Mouse (Mus musculus) kidney, embryonic 16.5 days (tissue): Measurements from ENCODE around the gene Ptma. TPM values are rescaled to one million over a fixed set of nuclear protein-coding genes. Genes with fewer than 3 reads are reported as not detected.

Experiments used
- ATAC-seq: fragments of 200-750 bp; cut with Nextera tagmentation; 2 replicates; pipeline ENCODE4 v1.8.0; 2017; ENCODE audit warnings: moderate TSS enrichment; ENCODE audit not compliant: low FRiP score, low TSS enrichment
- H3K27ac ChIP-seq: fragments of 300-500 bp; sonication (generic); 2 replicates; pipeline ENCODE4 v1.5.1; 2014; ENCODE audit warnings: low read length
- H3K27me3 ChIP-seq: fragments of 300-500 bp; sonication (generic); 2 replicates; pipeline ENCODE4 v1.6.1; 2014; ENCODE audit warnings: low read length, control low read depth, mixed read lengths; ENCODE audit not compliant: insufficient read depth
- H3K36me3 ChIP-seq: fragments of 300-500 bp; sonication (generic); 2 replicates; pipeline ENCODE4 v1.6.1; 2014; ENCODE audit warnings: low read length, control low read depth, mixed read lengths; ENCODE audit not compliant: insufficient read depth
- H3K4me1 ChIP-seq: fragments of 300-500 bp; sonication (generic); 2 replicates; pipeline ENCODE4 v1.6.1; 2014; ENCODE audit warnings: low read length, control low read depth, mixed read lengths; ENCODE audit not compliant: insufficient read depth
- H3K4me2 ChIP-seq: fragments of 300-500 bp; sonication (generic); replicated peaks from 2 replicates; pipeline ENCODE4 v1.6.1; 2014; ENCODE audit warnings: low read depth, low read length
- H3K4me3 ChIP-seq: fragments of 300-500 bp; sonication (generic); 2 replicates; pipeline ENCODE4 v1.5.1; 2014; ENCODE audit warnings: mild to moderate bottlenecking, low read length
- H3K9ac ChIP-seq: fragments of 300-500 bp; sonication (generic); replicated peaks from 2 replicates; pipeline ENCODE4 v1.6.1; 2014; ENCODE audit warnings: low read length
- H3K9me3 ChIP-seq: fragments of 300-500 bp; sonication (generic); 2 replicates; pipeline ENCODE4 v1.6.1; 2016; ENCODE audit warnings: low read length, control low read depth
- WGBS: fragments of 180-500 bp; shearing (Covaris S2); extraction: QIAGEN DNeasy Blood & Tissue Kit; methylation state at CpG from one replicate; pipeline ENCODE4 v1.1.7; 2014; 5-methylcytosine and 5-hydroxymethylcytosine counted together
- polyA plus RNA-seq: library from polyadenylated mRNA; unstranded; fragments of >200 nt; fragmentation: Nextera tagmentation; extraction: Ambion mirVana; gene quantifications from 2 replicates; pipeline ENCODE4 v1.2.1, GENCODE M21; 2015

Gene Ptma
- polyA plus RNA-seq, 1 experiment from 2014 or later, result 2,279 TPM

DNA sequence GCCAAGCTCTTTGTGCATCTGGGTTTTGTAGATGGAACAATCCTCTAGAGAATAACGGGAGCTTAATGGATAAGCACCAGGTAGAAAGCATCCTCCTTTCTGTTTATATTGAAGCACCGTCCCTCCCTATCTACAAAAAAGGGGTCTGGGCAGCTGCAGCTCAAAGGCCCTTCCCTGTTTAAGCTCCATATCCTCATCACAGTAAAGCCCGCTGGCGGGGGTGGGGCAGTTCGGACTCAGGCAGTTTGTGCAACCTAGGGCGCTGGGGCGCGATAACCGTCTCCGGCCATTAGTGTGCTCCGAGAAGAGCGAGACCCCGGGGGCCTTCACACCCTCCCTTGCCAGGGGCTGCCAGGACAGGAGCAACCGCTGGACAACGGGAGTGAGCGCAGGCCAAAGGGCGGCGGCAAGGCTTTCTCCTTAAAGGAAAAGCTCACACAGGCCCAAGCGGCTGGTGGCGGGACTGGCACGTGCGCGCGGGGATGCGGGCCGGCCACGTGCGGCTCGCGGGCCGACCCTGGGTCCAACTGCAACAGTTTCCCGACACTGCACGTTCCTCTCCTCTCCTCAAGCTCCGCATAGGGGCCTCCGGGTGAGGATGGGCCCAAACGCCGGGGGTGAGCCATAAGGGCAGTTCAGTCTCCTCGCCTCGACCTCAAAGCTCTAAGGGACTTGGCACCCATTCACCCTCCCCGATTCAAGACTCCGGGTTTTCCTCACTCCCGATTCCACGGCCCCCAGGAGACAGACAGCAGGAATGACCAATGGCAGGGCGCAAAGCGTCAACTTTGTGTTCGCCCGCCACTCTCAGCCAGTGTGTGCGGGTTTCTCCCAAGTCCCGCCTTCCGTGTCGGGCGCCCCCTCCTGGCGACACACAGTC, 1.7 kb upstream of the Ptma start:
- H3K27ac ChIP-seq, result peak overlapping the region; percentile 100
- WGBS, result under 1% methylated on average over 53 of the region's 53 CpGs

DNA sequence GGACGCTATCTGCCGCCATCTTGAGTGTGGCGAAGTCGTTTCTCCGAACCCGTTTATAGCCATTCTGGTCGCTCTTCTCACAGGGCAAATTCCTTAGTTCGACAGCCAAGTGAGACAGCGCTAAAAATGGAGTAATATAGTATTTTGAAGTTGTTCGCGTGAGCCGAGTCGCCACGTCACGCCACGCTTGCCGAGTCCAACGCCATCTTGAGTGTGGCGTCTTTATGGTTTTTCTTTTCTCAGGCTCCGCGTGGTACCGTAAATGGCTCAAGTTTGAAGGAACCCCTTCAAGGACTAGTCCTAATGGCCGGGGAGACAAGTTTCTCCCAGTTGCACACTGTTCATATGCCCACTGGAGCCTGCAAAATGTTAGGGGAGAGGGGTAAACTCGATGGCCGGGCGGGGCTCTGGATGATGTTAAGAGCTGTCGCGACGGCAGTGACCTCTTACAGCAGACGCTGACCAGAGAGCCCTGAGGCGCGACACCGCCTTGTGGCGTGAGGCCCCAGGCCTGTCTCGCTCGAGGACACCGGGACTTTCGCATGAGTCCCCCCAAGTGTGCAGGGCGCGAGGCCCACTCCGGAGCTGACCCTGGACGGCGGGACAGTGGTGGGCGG, 919 bp upstream of the Ptma start:
- H3K27ac ChIP-seq, result peak overlapping the region; percentile 100
- peak overlapping the region; percentile 96 for H3K4me3 ChIP-seq
- H3K9ac ChIP-seq, result peak overlapping the region; percentile 91
- peaks cover 17% of the 10 kb centered on the region for H3K36me3 ChIP-seq
- peak; percentile 46 for ATAC-seq
- peaks cover 25% of the 10 kb centered on the region for H3K4me1 ChIP-seq
- no peaks in the 10 kb centered on the region for H3K27me3 ChIP-seq
- H3K4me2 ChIP-seq, result peak overlapping the region; percentile 89
- WGBS, result 0% methylated on average over 44 of the region's 44 CpGs
- no peaks in the 10 kb centered on the region for H3K9me3 ChIP-seq

More for the DNA sequence above, 1.7 kb upstream of the Ptma start:
- peak overlapping the region; percentile 96 for H3K4me3 ChIP-seq
- H3K27me3 ChIP-seq, result no peaks in the 10 kb centered on the region
- peak overlapping the region; percentile 91 for H3K9ac ChIP-seq
- H3K4me2 ChIP-seq, result peak overlapping the region; percentile 89
- H3K36me3 ChIP-seq, result peaks cover 16% of the 10 kb centered on the region
- H3K9me3 ChIP-seq, result no peaks in the 10 kb centered on the region
- peak; percentile 85 for ATAC-seq
- peaks cover 24% of the 10 kb centered on the region for H3K4me1 ChIP-seq

DNA sequence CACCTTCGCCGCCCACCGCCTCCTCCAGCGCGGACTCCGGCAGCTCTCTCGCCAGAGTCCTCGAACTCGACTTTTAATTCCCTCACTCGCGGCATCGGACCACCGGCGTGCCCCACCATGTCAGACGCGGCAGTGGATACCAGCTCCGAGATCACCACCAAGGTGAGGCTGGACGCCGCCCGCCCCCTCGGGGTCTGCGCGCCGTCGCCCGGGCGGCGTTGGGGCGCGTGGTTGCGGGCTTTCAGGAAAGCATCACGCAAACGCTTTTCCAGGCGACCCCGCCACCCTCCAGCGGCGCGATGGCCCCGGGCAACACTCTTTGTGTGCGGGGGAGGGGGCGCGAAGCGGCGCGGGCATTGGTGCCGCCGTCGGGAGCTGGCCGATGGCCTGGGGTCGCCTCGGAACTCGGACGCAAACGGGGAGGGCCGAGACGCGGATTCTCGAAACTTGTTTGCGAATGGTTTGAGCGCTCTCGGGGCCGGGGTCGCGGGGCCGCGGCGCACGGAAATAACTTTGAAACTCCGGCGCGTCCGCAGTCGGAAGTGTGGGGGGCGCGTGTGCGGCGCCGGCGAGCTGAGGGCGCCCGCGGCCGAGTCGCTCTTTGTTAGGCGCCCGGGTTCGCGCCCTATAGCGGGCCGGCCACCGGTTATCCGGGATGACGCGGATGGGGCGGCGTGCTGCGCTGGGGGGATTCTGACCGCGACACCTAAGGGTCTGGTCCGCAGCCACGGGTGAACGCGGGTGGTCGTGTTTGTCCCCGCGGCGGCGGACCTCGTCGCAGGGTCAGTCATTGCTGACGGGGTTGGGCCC, 468 bp downstream of the Ptma start:
- Histone ChIP-seq H3K4me3 (peak overlapping the region; percentile 96), H3K27ac (peak overlapping the region; percentile 96), H3K36me3 (peaks cover 23% of the 10 kb centered on the region), H3K9ac (peak overlapping the region; percentile 100), H3K9me3 (no peaks in the 10 kb centered on the region), H3K4me1 (peaks cover 39% of the 10 kb centered on the region), H3K27me3 (no peaks in the 10 kb centered on the region), H3K4me2 (peak overlapping the region; percentile 71; the same call in 1 of the 2 replicates)
- under 1% methylated on average over 111 of the region's 111 CpGs for WGBS
- no peak for ATAC-seq

DNA sequence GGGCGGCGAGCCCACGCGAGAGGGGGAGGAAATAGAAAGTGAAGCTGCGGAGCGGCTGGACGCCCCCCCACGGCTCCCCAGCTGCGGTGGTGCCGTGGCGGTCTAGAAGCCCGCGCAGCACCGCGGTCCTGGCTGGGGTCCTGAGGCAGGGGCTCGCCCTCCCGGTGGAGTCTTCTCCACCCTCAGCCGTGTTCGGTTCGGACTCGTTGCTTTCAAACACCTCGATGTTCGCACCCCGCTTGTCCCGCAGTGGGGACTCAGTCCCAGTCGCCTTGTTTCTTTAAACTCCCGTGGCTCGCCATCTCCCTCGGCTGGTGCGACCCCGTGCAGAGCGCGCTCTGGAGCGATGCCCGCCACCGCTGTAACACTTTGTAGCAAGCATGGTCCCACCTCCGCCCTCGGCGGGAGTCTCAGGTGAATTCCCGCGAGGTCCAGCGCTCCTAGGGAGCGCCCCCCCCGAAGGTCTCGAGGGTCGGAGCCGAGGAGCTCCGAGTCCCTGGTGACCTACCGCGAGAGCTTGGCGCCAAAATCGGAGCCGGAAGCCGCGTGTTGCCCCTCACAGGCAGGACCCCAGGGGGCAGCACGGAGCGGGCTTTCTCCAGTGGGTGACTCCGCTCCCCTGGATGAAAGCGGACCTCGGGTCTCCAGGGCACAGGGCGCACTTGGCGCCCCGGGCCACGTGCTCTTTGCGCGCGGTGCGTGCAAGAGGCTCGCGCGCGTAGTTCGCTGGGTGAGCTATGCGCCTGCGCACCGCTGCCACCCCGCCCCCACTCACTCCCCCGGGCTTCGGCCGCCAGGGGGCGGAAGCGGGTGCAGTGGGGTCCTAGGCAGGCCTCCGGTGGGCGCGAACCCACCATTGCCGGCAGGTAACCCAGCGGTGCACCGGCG, 1.3 kb downstream of the Ptma start:
- peaks cover 45% of the 10 kb centered on the region for H3K4me1 ChIP-seq
- WGBS, result under 1% methylated on average over 88 of the region's 89 CpGs
- ATAC-seq, result no peak
- peaks cover 23% of the 10 kb centered on the region for H3K36me3 ChIP-seq
- H3K9ac ChIP-seq, result peak overlapping the region; percentile 100
- H3K4me2 ChIP-seq, result peak overlapping the region; percentile 71
- peak overlapping the region; percentile 96 for H3K4me3 ChIP-seq
- H3K9me3 ChIP-seq, result no peaks in the 10 kb centered on the region
- peak overlapping the region; percentile 96 for H3K27ac ChIP-seq
- H3K27me3 ChIP-seq, result no peaks in the 10 kb centered on the region

DNA sequence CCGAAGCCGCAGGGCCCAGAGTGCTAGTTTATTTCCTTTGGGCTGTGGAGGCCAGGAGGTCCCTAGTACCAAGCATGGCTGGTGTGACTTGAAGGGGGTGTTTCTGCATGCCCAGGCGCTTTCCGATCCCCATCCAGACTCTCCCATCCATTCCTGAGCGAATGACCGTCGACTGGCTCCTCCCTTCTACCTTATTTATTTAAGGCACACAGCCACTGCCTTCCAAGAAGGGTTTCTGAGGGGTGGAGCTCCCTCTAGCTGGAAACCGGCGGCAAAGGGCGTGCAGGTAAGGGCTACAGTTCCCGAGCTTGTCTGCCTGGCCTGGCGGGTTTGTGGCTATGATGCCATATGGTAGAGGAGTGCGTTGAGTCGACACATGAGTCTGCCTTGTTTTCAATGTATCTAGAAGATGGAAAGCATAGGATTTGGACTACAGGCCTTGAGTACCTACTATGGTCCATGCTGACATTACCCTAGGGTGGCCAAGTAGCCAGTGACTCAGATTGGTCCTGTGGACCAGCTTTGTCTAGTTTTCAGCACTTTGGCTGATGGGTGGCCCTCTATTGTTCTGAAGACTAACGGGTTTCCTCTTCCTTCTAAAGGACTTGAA, 2.1 kb downstream of the Ptma start:
- Histone ChIP-seq H3K36me3 (peaks cover 30% of the 10 kb centered on the region), H3K4me1 (peaks cover 45% of the 10 kb centered on the region), H3K27me3 (no peaks in the 10 kb centered on the region), H3K27ac (peak overlapping the region; percentile 96), H3K9ac (peak overlapping the region; percentile 100), H3K9me3 (no peaks in the 10 kb centered on the region; the same call in 1 of the 2 replicates), H3K4me2 (peak overlapping the region; percentile 71), H3K4me3 (peak overlapping the region; percentile 96)
- 1% methylated on average over 15 of the region's 15 CpGs for WGBS
- no peak for ATAC-seq

DNA sequence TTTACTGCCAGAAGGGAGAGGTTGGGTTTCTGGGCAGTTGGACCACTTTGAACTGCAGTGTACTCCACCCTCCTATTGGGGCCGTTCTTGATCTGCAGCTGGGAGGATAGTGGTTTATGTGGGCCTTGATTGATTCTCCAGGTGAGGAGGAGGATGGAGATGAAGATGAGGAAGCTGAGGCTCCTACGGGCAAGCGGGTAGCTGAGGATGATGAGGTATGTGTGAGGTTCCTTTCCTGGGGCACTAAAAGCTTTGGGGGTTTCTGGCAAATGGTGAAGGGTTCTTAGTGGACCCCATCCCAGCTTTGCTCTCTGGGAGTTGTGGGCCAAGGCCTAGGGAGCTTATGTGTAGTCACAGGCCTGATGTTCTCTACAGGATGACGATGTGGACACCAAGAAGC, 3.1 kb downstream of the Ptma start:
- peak overlapping the region; percentile 100 for H3K9ac ChIP-seq
- peak overlapping the region; percentile 71 for H3K4me2 ChIP-seq
- H3K27ac ChIP-seq, result peak overlapping the region; percentile 96
- ATAC-seq, result no peak
- peaks cover 36% of the 10 kb centered on the region for H3K4me1 ChIP-seq
- H3K9me3 ChIP-seq, result no peaks in the 10 kb centered on the region; the same call in 1 of the 2 replicates
- 11% methylated on average over 4 of the region's 4 CpGs for WGBS
- H3K36me3 ChIP-seq, result peaks cover 31% of the 10 kb centered on the region
- peak overlapping the region; percentile 96 for H3K4me3 ChIP-seq
- H3K27me3 ChIP-seq, result no peaks in the 10 kb centered on the region

DNA sequence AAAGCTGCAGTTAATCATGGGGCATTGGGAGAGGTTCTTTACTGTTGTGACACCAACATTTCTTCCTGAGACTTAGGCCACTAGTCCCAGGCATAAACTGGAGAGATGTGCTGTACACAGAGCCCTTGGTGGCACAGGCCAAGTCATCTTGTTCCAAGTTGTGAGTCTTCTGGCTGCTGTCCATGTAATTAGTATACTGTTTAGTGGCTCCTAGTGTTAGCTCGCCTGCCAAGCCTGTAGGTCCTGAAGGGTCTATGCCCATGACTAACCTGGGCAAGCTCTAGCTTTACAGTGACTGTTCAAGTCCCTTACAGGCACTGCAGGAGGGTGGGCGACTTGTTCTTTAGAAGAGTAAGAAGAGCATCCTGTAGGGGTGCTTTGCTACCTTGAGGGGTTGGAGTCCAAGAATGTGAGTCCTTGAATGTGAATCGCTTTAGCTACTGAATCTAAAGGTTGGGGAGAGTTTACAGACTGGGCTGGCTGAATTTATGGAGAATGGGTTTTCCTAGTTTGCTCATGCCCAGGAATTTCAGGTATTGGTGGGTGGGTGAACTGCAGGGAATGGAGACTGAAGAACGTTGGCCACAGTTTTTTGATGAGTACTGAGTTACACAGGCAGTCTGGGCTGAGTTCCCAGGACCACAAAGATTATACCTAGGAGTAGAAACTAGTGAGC, 4.5 kb downstream of the Ptma start:
- Histone ChIP-seq H3K36me3 (peaks cover 31% of the 10 kb centered on the region), H3K4me2 (peak overlapping the region; percentile 36), H3K9me3 (no peaks in the 10 kb centered on the region; the same call in 1 of the 2 replicates), H3K27ac (peak overlapping the region; percentile 71), H3K9ac (peak overlapping the region; percentile 52; the same call in 1 of the 2 replicates), H3K27me3 (no peaks in the 10 kb centered on the region), H3K4me3 (peak overlapping the region; percentile 18), H3K4me1 (peaks cover 31% of the 10 kb centered on the region)
- ATAC-seq, result no peak
- WGBS, result 14% methylated on average over 4 of the region's 4 CpGs

DNA sequence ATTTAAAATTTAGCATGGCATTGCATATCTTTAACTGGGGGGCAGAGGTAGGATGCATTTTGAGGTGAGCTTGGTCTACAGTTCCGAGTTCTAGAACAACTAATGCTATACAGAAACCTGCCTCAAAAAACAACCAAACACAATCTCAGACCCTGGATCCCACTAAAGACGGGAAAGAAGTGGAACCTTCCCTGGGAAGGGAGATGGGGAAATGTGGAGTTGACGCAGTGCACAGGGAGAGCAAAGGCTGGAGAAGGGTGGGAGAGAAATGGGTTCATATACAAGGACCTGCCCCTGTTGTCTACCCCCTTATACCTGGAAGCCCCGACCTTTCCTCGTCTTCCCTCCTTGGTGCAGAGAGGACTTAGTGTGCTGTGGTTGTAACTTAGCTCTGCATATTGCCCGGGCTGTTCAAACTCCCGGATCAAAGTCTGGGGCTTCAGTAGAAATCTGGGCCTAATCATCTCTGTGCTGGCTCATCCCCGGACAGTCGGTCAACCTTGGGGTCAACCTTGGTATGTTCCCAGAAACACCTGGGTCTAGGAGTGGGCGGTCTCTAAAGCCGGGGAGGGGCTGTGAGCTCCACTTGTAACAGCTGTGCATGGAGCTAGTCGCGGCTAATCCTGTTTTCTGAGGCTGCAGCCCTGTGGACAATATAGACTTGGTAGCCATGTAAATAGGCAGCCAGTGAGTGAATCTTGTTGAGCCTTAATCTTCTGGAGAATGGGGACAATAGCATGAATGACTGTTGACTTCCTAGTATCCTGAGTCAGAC, 5.2 kb downstream of the Ptma start:
- Histone ChIP-seq H3K27me3 (no peaks in the 10 kb centered on the region), H3K4me2 (peak overlapping the region; percentile 24), H3K36me3 (peaks cover 31% of the 10 kb centered on the region), H3K9ac (peak overlapping the region; percentile 52), H3K4me3 (peak overlapping the region; percentile 18; the same call in 1 of the 2 replicates), H3K9me3 (no peaks in the 10 kb centered on the region; the same call in 1 of the 2 replicates), H3K27ac (peak overlapping the region; percentile 71), H3K4me1 (peaks cover 31% of the 10 kb centered on the region)
- WGBS, result 4% methylated on average over 13 of the region's 13 CpGs
- peak; percentile 49 for ATAC-seq
